Mouse (Mus musculus) left cerebral cortex, postnatal 10 days (tissue): ENCODE data around the gene 1110032A03Rik. TPM values are rescaled to one million over a fixed set of nuclear protein-coding genes. Genes with fewer than 3 reads are reported as not detected.

ENCODE experiments used
- DNase-seq, 2 experiments: peaks; one replicate each; pipeline ENCODE4 v3.0.0; 2021 to 2022; ENCODE audit warnings: low spot score in 2 of 2, mixed read lengths in 1 of 2; ENCODE audit errors: extremely low spot score in 1 of 2
- intact Hi-C: fragments of 180-260 bp; cut with DNase I; formaldehyde crosslinking; loops from one replicate; pipeline ENCODE4 v1.15.1; 2025
- total RNA-seq, 2 experiments: library from RNA; stranded (reverse); gene quantifications; 2 replicates each; pipeline ENCODE4 v1.2.3; 2021

1110032A03Rik gene
- total RNA-seq, 2 experiments from 2014 or later = 27.0 to 28.7 TPM

DNA sequence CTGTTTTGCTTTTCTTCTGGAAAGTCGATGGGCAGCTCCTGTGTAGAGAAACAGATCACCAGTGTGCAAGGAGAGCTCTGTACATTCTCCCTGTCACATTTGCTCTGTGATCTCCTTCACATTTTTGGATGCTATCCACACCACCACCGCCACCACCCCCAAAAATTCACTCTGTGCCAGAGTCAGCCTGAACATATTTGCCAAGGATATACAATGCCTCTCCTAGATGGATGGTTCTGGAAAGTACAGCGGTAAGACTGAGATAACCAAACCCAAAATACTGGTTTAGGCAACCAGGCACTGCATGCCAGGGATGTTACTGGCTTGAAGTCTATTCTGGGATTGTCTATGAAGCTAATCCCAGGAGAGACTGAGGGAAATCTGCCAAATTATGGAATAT lies 33.1 kb downstream of the 1110032A03Rik start:
- DNase-seq = no peak
- intact Hi-C loops = no loop called here

DNA sequence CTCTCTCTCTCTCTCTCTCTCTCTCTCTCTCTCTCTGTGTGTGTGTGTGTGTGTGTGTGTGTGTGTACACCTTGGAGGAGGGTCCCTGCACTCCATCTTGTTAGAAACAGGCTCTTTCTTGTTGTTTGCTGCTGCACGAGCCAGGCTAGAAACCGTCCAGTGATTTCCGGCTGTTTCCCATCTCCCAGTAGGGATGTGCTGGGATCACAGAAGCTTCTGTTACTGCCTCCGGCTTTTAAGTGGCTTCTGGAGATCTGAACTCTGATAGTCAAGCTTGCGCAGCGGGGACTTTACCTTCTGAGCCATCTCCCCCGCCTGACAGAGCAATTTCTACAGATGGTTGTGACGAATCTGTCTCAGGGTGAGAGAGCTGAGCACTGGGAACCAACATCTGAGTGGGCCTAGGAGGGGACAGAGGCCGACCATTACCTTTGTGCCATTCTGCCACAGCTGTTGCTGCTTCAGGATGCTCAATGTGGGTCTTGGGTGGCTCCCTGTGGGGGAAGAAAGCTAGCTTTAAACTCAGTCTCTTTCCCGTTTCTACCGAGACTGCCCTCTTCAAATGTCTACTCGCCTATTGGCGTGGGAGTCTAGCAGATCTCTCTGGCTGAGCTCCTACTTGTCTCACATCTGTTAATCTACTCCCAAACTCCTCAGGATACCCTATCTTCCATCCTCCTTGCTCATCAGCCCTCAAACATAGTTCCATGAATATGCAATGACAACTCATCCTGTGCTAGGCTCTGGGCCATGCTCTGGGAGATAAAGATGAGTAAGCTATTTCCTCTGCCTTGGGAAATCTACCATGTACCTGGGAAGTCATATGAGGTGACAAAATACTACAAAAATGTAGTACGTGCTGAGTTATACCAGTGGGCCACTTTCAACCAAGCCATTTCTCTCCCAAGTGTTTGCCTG lies 34.2 kb downstream of the 1110032A03Rik start:
- no peak for DNase-seq
- intact Hi-C loops = no loop called here

DNA sequence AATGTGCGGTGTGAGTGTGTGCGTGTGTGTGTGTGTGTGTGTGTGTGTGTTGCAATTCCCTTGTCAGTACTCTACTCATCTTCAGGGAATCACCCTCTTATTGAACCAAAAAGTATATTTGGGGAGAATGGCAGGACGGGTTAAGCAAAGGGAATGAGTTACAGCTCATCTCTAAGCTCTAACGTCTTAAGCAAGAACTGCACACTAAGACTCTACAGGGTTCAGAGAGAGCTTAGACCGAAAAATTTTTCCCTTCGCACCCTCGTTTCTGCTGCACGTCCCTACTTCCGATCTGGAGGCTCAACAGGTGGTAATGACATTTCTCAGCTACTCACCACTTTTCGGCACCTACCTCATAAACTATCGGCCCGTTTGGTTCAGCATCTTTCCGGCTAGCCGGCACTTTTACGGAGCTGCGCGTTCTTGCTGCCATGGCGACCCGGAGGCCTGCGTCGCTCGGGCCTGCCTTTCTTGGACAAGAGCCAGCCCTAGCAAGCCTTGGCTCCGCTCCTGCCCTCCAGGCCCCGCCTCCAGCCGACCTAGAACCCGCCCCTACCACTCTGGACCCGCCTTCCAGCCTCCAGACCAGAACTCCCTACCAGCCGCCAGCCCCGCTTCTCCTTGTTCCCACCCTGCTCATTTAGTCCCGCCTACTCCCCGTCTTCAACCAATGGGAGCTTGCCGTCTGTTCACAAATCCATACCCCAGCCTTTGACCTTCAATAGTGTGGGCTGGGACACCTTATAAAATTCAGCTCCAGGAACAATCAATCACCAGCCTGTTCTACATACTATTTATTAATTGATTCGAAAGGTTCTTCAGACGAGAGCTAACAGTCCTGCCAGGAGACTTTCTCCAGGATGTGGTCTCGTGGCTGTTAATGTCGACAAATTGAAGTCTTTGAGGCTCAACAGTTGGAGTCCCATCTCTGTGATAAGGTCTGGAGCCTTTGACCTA lies 36.1 kb downstream of the 1110032A03Rik start, which contains the start of gene Dixdc1:
Gene Dixdc1 (minus strand): TSS at position 604 of the 957 bp plus-strand sequence.
- DNase-seq = peak; percentile 87 to 94
- intact Hi-C loops = loop anchor here (5.0 kb wide), 1 partner anchor 42 kb away; no protein-coding TSS in a partner anchor

DNA sequence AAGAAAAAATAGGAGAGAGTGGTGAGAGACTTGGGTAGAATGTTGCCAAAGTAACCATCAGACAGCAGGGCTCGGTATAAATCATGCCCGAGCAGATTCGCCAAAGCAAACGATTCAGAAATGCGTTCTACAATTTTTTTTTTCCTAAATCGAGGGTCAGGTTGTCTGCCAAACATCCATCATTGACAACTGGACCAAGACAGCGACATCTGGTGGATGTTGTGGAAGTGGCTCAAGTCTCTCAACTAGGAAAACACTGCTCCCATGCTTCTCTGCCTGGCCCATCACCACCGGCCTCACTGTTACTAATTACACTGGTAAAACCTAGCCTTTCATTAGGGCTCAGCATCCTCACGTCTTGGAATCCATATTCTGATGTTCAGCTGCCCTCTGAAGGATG lies 40.3 kb downstream of the 1110032A03Rik start:
- DNase-seq = peak in 1 of 2 experiments; percentile 45
- intact Hi-C loops = loop anchor here (5.0 kb wide), 1 partner anchor 38 kb away; no protein-coding TSS in a partner anchor

DNA sequence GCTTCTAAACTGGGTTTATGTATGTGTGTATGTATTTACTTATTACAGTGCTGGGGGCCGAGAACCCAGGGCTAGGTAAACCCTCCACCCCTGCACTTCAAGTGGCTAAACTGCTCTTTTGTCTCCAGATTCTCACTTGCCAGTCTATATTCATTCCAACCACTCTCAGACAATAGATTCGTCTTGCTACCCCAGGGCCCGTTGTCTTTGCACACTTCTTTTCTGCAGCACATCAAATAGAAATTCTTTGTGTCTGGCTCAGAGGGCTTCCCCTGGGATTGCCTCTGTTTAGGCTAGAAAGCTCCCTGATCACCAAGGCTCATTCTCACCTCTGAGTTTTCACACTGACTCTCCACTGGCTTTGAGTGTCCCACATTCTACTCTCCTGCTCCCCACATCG lies 42.8 kb downstream of the 1110032A03Rik start:
- intact Hi-C loops = no loop called here

DNA sequence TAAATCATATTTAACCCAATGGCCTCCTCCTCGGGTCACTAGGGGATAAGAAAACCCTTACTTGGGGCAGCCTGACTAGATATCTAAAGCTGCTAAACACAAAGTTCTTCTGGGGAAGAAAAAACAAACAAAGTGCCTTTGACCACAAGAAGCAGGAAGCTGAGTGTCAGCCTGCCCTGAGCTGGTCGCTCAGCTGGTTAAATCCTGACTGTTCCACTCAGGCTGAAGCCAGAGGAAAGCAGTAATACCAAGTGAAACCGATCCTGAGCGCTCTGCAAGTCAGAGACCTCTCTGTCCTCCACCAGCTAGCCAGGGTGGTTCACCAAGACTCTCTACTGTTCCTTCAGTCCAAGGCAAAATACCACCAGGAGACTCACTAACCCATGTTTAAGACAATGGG lies 45.7 kb downstream of the 1110032A03Rik start:
- no peak for DNase-seq
- intact Hi-C loops = no loop called here

More for the DNA sequence above, 42.8 kb downstream of the 1110032A03Rik start:
- DNase-seq = no peak

DNA sequence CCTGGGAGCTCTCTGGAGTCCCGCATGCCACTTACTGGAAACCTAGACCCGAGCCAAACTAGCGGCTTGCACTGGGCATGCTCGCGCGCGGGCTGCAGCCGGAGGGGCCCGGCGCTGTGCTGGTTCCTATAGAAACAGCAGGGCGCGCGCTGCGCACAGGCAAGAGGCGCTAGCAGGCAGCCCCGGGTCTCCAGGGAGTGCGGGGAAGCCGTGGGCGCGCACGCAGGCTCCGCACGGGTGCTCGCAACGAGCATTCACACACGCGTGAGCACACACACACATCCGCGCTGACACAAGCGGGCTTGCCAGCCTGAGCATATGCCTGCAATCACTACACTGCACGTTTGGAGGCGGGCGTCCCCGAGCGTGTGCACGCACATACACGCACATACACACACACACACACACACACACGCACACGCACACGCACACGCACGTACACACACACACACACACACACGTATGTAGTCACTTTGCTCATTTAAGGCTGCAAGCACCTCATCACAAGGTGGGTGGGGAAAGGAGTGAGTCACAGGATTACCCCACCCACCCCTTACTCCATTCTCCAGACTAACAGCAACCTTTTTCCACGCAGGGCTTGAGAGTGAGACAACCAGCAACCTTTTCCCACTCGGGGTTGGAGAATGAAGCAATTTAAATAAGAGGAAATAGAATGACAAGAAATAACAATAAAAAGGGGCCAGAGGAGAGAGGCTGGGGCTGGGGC lies 47.2 kb downstream of the 1110032A03Rik start:
- peak; percentile 90 to 91 for DNase-seq
- intact Hi-C loops = no loop called here

DNA sequence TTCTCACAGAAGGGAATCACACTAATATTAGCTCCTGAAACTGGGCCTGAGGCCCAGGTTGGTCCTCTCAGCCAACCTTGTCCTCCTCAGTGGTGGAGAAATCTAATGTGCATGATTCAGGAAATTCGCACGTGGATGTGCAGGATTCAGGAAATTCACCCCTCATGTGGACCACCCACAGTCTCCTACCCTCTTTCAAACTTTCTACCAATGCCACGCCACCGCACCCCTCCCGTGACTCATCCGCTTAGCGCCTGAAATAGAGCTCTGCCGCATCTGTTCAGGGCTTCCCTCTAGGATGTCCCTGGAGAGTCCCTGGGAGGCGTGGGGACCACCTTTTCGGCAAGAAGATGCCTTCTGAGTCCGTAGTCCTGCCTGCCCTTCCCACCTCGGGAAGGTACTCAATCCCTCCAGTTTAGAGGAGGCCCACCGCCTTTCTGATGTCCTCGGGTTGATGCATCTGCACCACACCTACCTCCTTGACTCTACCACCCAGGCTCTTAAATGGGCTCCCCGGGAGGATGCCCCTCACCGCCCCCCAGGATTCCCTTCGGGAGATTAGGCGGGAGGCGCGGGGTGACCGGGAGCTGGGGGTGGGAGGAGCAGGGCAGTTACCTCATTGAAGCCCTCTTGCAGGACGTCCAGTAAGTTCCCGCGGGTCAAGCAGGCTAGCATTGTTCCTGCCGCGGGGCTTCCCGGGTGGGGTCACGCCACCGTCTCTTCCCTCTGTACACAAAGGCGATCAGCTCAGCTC lies 48.0 kb downstream of the 1110032A03Rik start:
- intact Hi-C loops = no loop called here
- DNase-seq = peak in 1 of 2 experiments; percentile 60

DNA sequence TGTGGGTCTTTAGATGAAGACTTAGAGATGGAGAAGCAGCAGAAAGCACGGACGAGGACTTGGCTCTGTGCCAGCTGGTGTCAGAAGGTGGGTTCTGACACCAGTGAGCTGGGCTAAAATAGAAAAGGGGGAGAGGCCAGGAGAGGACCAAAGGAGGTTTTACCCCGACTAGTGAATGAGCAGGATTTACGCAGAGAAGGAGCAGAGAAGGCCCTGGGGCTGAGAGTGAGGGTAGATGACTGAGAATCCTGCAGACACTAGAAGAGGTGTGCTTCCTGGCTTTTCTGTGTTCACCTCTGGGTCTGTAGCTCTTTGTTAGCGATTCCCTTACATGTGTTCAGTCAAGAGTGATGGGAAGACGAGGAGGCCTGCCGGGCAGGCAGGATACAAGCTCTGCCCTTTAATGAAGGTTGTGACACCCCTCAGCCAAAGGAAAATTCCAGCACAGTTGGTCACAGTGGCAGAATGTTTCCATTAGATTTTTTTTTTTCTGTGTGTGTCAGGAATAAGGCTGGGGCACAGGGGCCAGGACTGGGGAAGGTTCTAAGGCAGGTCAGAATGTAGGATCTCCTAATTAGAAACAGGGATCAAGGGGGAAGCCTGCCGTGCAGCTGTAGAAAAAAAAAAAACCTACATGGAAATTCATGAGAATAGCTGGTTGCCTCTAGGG lies 49.3 kb downstream of the 1110032A03Rik start:
- DNase-seq = no peak
- intact Hi-C loops = no loop called here

DNA sequence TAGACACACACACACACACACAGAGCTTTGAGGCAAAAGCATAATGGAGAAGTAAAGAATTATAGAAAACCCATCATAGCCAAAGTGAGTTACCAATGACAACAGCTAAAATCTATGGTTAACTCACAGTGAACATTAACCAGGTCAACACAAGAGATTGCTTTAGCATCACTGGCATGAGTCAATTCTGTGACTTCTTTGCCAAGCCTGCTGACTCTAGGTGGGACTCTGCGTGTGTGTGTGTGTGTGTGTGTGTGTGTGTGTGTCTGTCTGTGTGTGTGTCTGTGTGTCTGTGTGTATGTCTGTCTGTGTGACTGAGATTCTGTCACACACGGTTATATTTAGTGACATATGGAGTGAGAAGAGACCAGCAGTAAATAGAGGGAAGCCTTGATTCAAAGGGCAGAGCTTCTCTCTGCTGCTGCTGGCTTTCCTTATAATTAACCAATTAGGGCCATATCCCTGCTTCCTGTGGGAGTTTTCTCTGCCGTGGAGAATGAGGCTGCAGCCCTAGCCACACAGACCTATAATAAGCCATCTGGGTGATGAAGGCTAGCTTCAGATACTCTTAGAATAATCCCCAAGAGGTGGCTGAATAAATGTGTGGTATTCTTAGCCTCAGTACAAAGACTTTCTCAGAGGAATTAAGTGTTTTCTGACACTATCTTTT lies 50.5 kb downstream of the 1110032A03Rik start:
- no peak for DNase-seq
- intact Hi-C loops = no loop called here

DNA sequence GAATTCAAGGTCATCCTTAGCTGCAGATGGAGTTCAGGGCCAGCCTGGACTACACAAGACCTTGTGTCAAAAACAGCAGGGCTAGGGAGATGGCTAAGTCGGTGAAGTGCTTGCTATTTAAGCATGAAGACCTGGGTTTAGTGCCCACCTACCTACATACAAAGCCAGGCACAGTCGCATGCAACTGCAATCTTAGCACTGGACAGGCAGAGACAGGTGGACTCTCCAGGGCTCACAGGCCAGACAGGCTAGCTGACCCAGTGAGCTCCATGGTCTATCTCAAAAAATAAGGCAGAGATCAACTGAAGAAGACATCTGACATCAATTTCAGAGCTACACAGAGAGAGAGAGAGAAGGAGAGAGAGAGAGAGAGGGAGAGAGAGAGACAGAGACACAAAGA lies 51.2 kb downstream of the 1110032A03Rik start:
- DNase-seq = no peak
- intact Hi-C loops = no loop called here

DNA sequence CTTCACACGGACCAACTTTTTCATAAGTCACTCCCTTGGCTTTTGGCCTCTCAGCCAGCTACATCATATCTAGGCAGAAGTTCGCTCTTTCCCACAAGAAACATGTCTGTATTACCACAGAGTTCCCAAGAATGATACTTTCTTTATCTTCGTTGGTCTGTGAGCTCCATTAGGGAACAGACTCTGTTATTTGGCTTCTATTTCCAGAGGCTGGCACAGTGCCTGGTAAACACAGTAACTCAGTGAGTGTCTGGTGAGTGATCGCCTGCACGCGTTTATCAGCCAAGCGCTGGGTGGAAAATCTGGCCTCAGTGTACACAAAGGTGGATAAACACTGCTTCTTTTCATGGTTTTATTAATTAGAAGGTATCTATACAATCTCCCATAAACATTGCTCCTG lies 51.9 kb downstream of the 1110032A03Rik start:
- peak; percentile 71 to 83 for DNase-seq
- intact Hi-C loops = no loop called here

DNA sequence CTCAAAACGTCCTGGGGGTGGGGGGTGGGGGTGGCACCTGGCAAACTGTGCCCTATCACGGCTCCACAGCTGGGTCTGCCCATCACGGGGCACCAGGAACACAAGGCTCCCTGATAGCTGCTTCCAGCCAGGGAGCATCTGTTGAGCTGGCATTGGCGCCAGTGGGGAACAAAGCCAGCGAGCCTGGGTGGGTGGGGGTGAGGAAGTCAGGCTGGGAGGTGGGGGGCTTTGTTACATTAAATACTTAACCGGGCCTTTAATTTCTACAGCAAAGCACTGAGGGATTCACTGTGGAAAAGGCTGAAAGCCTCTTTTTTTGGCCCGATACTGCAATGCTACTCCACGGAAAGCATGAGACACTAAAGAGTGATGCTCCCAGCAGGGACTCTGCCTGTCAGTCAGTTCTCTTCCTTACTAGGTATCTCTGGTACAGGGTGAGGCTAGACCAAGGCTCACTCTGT lies 52.8 kb downstream of the 1110032A03Rik start:
- intact Hi-C loops = no loop called here
- DNase-seq = peak in 1 of 2 experiments; percentile 42

DNA sequence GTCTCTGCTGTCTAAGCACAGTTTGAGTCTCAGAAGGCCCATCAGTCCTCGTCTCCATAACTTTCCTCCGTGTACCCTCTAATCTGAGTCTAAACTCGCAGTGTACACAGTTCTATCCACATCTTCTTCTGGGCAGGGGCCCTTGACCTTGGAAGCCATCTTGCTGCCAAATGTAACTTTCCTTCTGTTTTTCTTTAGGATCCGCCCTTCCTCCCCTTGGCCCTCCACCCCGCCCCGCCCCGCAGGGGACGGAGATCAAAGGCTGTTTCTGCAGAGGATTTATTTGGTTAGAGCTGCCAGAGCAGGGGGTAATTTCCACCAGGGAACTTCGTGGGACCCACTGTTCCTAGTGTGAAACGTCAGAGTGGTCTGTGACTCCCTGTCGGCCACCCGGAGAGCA lies 54.3 kb downstream of the 1110032A03Rik start:
- peak in 1 of 2 experiments; percentile 83 for DNase-seq
- intact Hi-C loops = no loop called here

DNA sequence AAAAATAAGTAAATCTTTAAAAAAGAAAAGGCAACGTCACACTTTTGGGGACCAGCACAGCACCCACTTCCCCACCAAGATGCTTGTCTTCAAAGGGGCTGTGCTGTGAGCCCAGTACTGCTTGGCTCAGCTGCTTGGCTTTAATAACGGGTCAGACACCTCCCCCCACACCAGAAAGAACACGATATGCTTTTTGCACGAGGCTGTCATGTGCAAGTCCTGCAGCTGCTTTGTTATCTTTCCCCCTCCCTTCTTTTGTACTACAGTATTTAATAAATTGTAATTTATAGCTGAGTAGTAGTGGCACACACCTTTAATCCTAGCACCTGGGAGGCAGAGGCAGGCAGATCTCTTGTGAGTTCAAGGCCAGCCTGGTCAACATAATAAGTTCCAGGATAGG lies 56.4 kb downstream of the 1110032A03Rik start:
- intact Hi-C loops = no loop called here

DNA sequence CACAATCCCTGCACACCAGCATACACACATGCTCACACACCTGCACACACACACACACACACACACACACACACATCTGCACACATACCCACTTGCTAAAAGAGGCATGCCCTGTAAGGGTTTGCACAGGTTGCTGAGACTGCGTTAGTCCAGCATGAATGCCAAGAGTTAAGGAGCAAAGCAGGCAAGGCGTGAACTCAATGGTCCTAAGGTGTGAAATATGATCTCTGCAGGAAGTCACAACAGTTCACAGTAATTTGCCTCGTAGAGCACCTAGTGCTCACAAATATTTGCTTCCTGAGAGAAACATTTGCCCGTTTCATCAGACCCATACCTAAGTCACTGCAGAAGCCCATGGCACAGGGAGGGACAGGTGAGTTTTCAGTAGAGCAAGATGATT lies 61.1 kb downstream of the 1110032A03Rik start:
- intact Hi-C loops = no loop called here

More for the DNA sequence above, 56.4 kb downstream of the 1110032A03Rik start:
- DNase-seq = no peak

More for the DNA sequence above, 61.1 kb downstream of the 1110032A03Rik start:
- no peak for DNase-seq
